Mouse (Mus musculus): ENCODE data around the gene H2-M9.

The H2-M9 gene

DNA sequence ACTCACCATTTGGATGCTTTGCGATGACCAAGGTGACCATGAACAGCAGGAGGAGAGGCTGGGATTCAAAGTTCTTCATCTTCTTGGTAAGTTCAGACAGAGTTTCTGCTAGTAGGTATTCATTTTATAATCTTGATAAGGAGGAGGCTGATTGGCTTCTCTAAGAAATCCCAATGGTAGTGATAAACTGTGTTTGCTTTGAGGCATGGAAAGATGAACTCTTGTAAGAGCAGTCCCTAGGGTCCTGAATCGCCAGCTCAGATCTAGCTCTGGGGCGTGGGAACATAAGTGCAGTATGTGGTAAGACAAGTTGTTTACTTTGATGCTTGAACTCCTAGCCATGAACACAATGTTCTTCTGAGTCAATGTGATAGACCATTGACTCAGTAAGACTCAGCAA is at the start of gene H2-M9:
Gene H2-M9 (minus strand): TSS at position 101 of the 400 bp plus-strand sequence.
- no peak for DNase-seq (ENCODE audit: low read depth, low spot score)

DNA sequence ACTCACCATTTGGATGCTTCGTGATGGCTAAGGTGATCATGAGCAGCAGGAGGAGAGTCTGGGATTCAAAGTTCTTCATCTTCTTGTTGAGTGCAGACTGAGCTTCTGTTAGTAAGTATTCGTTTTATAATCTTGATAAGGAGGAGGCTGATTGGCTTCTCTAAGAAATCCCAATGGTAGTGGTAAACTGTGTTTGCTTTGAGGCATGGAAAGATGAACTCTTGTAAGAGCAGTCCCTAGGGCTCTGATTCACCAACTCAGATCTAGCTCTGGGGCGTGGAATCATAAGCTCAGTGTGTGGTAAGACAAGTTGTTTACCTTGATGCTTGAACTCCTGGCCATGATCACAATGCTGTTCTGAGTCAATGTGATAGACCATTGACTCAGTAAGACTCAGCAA is 29.7 kb upstream of the H2-M9 start, which contains the start of gene H2-M1:
Gene H2-M1 (minus strand): TSS at position 101 of the 400 bp plus-strand sequence.
- no peak for DNase-seq (ENCODE audit: low read depth, low spot score)
